Mouse (Mus musculus) cortical plate, adult 2 months (tissue): ENCODE measurements around the gene Ttll13.

Experiments
- CTCF ChIP-seq: fragments of 200-500 bp; IDR thresholded peaks from 2 replicates; pipeline ENCODE4 v1.5.1; 2011; ENCODE audit warnings: mild to moderate bottlenecking, control low read depth, low read length; ENCODE audit not compliant: insufficient read depth; ENCODE audit errors: extremely low read depth
- POLR2A ChIP-seq: fragments of 200-500 bp; IDR thresholded peaks from 2 replicates; pipeline ENCODE4 v1.6.1; 2011; ENCODE audit warnings: mild to moderate bottlenecking, low read length, control low read depth; ENCODE audit not compliant: insufficient read depth; ENCODE audit errors: extremely low read depth

- TF ChIP-seq CTCF (no peak), POLR2A (no peak)
Measured at GRCm38 (mm10) chr7:80209669-80210068, 36.5 kb upstream of the Ttll13 start.
